Mouse (Mus musculus): Measurements from ENCODE around the gene Btbd6. TPM values are rescaled to one million over a fixed set of nuclear protein-coding genes. Genes with fewer than 3 reads are reported as not detected.

Gene Btbd6
- polyA plus RNA-seq, 1 experiment from 2014 or later: 20.5 TPM

DNA sequence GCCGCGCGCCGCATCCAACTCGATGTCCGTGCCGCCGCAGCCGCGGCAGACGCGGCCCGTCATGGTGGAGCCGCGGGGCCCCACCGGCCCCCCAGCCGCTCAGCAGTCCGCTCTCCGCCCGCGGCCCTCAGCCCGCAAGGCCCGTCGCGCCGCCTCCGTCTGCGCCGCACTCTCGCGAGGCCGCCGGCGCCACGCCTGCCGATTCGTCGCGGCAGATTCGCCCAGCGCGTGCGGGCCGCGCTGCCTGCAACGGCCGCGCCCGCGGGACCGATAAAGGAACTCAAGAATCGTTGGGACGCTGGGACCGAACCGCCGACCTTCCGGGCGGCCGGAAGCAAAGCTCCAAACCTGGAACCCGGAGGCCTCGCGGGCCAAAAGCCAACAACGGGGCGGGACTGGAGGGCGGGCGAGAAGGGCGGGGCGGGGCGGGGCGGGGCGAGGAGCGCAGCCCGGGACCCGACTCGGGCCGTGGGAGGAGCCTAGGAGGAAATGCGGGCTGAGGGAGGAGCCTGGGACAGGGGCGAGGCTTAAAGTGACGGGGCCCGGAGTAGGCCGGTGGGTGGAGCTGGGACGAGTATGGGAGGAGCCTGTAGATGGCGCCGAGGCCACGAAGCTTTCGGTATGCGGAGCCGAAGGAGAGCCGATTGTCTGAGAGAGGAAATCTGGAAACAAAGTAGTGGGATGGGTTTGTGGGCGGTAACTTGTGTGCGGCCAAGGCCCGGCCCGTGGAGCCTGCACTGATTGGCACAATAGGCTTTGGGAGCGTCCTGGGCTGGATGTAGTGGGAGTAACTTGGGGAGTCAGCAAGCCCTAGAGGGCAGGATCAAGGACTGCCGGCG lies 24.2 kb downstream of the Btbd6 start, which contains the start of gene Brf1:
TSS of gene Brf1 (minus strand) at position 411 of the 839 bp plus-strand sequence.
- Histone ChIP-seq H3K27me3 (ENCODE audit: low read depth, poor library complexity, severe bottlenecking) (no peaks in the 10 kb centered on the region), H3K4me3 (peak within 1 kb of the TSS; percentile 93), H3K36me3 (peaks cover 19% of the 10 kb centered on the region), H3K27ac (replicated peaks) (peak within 1 kb of the TSS; percentile 96), H3K4me1 (peaks cover 45% of the 10 kb centered on the region), H3K9me3 (replicated peaks) (no peaks in the 10 kb centered on the region)
- WGBS: under 1% methylated on average over 96 of the region's 96 CpGs
- DNase-seq (ENCODE audit: low spot score): peak; percentile 99

DNA sequence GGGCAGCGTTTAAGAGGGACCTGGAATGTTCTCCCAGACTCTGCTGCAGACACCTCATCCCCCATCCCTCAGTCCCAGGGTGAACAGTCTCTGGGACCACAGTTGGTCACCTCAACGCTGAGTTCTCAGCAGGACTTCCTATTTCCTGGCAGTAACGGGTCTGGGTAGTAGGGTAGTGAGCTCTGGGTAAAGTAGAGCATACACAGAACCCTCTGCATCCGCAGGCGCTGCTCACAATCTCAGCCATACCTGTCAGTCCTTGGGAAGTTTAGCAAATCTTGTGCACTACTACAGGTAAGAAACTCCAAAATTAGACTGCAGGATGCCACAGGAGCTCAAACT lies 24.8 kb downstream of the Btbd6 start:
- Histone ChIP-seq H3K4me1 (peaks cover 45% of the 10 kb centered on the region), H3K27me3 (ENCODE audit: low read depth, poor library complexity, severe bottlenecking) (no peaks in the 10 kb centered on the region), H3K36me3 (peaks cover 13% of the 10 kb centered on the region), H3K27ac (replicated peaks) (peak overlapping the region; percentile 96), H3K9me3 (replicated peaks) (no peaks in the 10 kb centered on the region), H3K4me3 (peak overlapping the region; percentile 93)
- WGBS: 4% methylated on average over 5 of the region's 5 CpGs
- no peak for DNase-seq (ENCODE audit: low spot score)

DNA sequence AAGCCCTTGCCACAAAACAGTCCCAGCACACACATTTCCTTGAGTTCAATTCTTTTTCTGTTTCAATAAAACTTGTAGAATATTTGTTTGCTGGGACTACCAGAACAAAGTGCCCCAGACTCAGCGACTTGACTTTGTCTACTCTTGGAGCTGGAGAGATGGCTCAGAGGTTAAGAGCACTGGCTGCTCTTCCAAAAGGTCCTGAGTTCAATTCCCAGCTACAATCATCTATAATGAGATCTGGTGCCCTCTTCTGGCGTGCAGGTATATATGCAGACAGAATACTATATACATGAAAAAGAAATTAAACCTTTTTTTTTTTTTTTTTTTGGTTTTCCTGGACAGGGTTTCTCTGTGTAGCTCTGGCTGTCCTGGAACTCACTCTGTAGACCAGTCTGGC lies 26.4 kb downstream of the Btbd6 start:
- no peak for DNase-seq (ENCODE audit: low spot score)
- Histone ChIP-seq H3K4me1 (peaks cover 39% of the 10 kb centered on the region), H3K9me3 (replicated peaks) (no peaks in the 10 kb centered on the region), H3K36me3 (no peaks in the 10 kb centered on the region), H3K27me3 (ENCODE audit: low read depth, poor library complexity, severe bottlenecking) (no peaks in the 10 kb centered on the region), H3K27ac (replicated peaks) (no peak overlapping the region), H3K4me3 (no peak overlapping the region)
- WGBS: 38% methylated on average over 2 of the region's 2 CpGs

DNA sequence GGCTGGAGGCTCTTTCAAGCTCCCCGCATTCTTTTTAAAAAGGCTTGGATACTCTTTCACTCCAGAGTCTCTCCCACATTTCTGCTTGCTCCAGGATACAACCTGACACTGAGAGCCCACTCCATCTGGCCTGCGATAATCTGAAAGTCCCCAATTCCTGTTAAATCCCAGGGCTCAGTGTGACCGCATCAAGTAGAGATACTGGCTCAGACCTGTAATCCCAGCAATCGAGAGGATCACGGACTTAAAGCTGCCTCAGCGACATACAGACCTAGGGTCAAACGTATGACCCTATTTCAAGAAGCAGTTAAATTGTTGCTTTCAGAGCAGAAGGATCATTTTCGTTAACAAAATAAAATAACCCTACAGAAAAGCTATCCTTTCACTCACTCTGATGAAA lies 27.7 kb downstream of the Btbd6 start:
- Histone ChIP-seq H3K27me3 (ENCODE audit: low read depth, poor library complexity, severe bottlenecking) (no peaks in the 10 kb centered on the region), H3K4me3 (no peak overlapping the region), H3K4me1 (peaks cover 28% of the 10 kb centered on the region), H3K27ac (replicated peaks) (no peak overlapping the region), H3K9me3 (replicated peaks) (no peaks in the 10 kb centered on the region), H3K36me3 (no peaks in the 10 kb centered on the region)
- DNase-seq (ENCODE audit: low spot score): no peak
- WGBS: 82% methylated on average over 8 of the region's 8 CpGs

DNA sequence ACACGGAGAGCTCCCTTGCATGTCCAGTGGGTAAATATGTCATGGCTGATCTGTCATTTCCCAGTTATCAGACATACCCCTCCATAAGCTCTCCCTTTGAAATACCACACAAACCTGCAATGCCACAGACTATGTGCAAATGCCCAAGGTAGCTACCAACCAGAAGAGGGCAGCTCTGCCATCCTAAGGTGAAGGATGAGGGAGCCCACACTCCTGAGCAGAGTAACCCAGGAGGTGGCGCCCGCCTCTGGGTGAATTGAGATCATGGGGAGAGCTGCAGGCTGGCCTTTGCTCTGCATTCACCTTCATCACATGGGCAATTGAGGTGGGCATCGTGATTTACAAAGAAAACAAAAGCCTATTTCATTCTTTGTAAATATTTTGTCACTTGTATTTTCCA lies 28.7 kb downstream of the Btbd6 start:
- WGBS: 32% methylated on average over 4 of the region's 4 CpGs
- Histone ChIP-seq H3K27me3 (ENCODE audit: low read depth, poor library complexity, severe bottlenecking) (no peaks in the 10 kb centered on the region), H3K4me1 (peaks cover 18% of the 10 kb centered on the region), H3K9me3 (replicated peaks) (no peaks in the 10 kb centered on the region), H3K36me3 (no peaks in the 10 kb centered on the region), H3K4me3 (no peak overlapping the region), H3K27ac (replicated peaks) (no peak overlapping the region)
- DNase-seq (ENCODE audit: low spot score): no peak

DNA sequence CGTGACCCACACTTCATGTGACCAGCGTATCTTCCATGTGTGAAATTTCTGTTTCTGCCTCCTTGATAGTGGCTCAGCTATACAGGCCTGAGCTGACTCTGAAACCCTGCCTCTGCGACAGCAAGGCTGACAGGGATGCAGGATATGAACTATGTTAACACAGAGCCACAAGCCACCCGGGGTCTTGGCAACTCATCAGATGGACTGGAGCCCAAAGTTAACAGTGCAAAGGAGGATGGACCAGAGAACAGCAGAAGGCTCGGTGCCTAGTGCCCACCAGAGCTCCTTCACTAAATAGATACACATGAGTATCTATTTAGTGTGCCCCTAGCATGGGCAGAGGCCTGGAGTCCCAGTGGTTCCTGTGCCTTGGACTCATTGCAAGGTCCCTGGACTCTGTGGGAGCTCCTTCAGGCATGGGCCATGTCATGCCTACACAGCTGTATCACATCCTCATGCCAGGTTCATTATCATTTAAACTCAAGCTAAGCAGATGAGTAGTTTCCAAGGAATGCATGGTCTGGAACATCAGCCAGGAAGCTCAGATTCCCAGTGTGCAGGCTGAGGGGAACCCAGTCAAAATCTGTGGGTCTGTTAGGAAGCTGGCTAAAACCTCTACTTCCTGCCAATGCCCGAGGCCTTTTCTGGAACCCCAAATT lies 35.5 kb downstream of the Btbd6 start:
- no peaks in the 10 kb centered on the region for H3K27me3 ChIP-seq (ENCODE audit: low read depth, poor library complexity, severe bottlenecking)
- H3K4me1 ChIP-seq: peaks cover 38% of the 10 kb centered on the region
- no peaks in the 10 kb centered on the region for H3K36me3 ChIP-seq
- no peak overlapping the region for H3K27ac ChIP-seq (replicated peaks)
- H3K4me3 ChIP-seq: no peak overlapping the region
- H3K9me3 ChIP-seq (replicated peaks): no peaks in the 10 kb centered on the region
- DNase-seq (ENCODE audit: low spot score): no peak
- 93% methylated on average over 6 of the region's 6 CpGs for WGBS

DNA sequence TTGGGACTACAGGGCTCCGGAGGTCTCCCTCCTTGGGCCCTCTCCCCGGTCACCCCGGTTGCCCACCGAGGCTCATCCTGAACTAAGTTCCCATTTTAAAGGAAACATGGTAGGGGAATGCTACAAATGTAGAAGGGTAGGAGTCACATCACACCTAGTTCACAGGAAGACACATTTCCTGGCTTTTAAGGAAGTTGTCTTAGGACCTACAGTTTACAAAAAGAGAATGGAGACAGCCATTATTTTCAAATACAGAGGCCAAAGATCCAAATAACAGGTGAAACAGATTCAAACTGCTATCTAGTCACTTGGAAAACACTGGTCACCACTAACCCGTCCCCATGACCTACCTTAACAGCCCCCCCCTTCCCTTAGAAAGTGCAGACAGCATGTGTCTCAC lies 36.2 kb downstream of the Btbd6 start:
- Histone ChIP-seq H3K4me1 (peaks cover 44% of the 10 kb centered on the region), H3K36me3 (peaks cover under 1% of the 10 kb centered on the region; the same call in 1 of the 2 replicates), H3K9me3 (replicated peaks) (no peaks in the 10 kb centered on the region), H3K27me3 (ENCODE audit: low read depth, poor library complexity, severe bottlenecking) (no peaks in the 10 kb centered on the region), H3K4me3 (no peak overlapping the region), H3K27ac (replicated peaks) (peak overlapping the region; percentile 96; the same call in 1 of the 2 replicates)
- no peak for DNase-seq (ENCODE audit: low spot score)
- WGBS: 93% methylated on average over 5 of the region's 5 CpGs

DNA sequence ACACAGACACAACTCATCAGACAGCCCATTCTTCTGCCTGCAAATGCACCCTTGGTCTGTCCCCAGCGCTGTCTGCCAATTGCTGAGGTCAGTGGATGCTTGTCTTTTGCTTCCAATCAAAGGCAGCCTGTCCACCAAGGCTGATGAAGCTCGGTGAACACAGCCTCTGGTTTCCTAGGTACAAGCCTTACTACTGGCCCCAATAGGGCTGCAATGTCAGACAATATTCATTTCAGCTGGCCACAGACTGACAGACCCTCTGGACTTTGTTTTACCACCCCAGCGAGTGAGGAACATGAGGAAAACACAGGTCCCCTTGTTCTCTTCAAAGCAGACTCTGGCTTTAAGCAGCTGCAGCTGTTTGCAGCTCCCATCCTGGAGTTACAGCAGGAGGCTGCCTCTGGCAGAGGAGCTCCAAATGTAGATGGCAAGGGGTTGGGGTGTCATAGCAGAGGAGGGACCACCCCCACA lies 36.8 kb downstream of the Btbd6 start:
- WGBS: 77% methylated on average over 3 of the region's 3 CpGs
- Histone ChIP-seq H3K27ac (replicated peaks) (peak overlapping the region; percentile 96), H3K4me3 (peak overlapping the region; percentile 95), H3K9me3 (replicated peaks) (no peaks in the 10 kb centered on the region), H3K4me1 (peaks cover 48% of the 10 kb centered on the region), H3K36me3 (peaks cover 4% of the 10 kb centered on the region; the same call in 1 of the 2 replicates), H3K27me3 (ENCODE audit: low read depth, poor library complexity, severe bottlenecking) (no peaks in the 10 kb centered on the region)
- no peak for DNase-seq (ENCODE audit: low spot score)

DNA sequence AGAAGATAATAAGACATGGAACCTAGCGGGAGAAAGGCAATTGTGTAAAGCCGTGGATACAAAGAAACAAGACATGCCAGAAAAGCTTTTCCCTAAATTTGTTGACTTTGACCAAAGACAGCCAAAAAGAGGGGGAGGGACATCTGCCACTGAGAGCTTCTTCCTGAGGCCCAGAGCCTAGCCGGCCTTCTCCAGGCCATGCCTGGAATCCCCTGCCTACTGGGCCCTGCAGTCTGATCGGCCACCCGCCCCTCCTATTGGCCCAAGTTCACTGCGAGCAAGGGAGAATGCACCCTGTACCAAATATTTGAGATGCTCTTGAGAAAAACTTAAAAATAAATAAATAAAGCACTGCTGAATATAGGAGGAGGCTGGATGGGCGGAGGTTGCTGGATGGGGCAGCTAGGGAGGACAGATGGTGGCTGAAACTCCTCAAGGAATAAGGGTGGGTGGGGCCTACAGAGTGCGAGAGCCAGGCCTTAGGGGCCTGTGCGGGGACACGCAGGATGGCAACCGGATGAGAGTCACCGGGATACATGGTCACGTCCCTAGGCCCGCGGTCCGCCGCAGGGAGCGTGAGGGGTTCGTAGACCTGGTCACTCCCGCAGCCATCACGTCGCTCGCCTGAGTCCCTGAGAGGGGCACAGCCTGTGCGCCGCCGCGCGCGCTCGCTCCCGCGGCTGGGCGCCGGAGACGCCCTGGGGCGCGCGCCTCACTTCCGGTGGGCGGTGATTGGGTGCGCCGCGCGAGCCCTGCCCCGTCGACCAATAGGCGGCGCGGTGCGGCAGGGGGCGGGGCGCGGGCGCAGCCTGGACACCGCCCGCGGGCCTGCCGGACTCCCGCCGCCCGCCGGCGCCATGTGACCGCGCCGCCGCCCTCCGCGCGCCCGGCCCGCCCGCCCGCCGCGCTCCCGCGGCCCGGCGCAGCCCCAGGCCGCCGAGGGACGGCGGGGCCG lies 37.6 kb downstream of the Btbd6 start, which contains the start of gene Pacs2:
TSS of gene Pacs2 (plus strand) at position 905 of the 955 bp plus-strand sequence.
- no peaks in the 10 kb centered on the region for H3K27me3 ChIP-seq (ENCODE audit: low read depth, poor library complexity, severe bottlenecking)
- peaks cover 9% of the 10 kb centered on the region; the same call in 1 of the 2 replicates for H3K36me3 ChIP-seq
- peaks cover 48% of the 10 kb centered on the region for H3K4me1 ChIP-seq
- peak; percentile 91 for DNase-seq (ENCODE audit: low spot score)
- H3K27ac ChIP-seq (replicated peaks): peak within 1 kb of the TSS; percentile 96
- 4% methylated on average over 73 of the region's 85 CpGs for whole genome bisulfite sequencing
- peak within 1 kb of the TSS; percentile 95 for H3K4me3 ChIP-seq
- H3K9me3 ChIP-seq (replicated peaks): no peaks in the 10 kb centered on the region

DNA sequence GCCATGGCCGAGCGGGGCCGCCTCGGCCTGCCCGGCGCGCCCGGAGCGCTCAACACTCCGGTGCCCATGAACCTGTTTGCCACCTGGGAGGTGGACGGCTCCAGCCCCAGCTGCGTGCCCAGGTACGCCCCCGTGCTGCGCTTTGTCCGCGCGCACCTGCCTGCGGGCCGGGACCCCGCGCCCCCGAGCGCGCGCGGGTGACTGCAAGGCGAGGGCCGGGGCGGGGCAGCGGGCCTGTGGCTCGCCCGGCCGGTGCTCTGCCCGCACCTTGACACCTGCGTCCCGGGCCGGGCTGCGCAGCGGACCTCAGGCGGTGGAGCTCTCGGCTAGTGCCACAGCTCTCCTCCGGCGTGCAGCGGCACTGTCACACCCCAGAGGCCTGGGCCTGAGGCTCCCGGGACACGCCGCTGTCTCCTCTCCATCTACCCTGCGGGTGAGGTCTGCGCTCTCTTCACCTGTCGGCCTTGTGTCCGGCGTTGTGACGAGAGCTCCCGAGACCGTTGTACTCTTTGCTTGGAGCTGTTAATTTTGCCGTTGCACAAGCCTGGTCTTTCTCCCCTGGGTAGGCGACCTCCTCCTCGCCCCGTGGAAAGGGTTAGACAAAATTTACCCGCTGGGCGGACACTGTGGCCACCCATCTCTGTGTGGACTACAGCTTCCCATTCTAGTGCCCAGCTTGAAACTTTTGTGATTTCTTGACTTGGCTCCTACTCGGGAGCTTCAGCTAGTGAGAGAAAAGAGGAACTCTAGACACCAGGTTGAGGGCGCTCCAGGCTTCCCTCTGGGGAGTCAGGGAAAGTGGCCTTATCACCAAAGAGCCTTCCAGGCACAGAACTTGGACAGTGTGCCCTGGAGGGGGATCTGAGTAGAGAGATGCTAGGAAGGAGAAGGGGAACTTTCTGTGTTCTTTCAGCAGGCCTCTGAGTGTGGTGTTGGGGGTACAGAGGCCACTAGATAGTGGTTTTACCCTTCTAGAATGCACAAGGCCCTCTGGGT lies 38.6 kb downstream of the Btbd6 start:
- no peaks in the 10 kb centered on the region for H3K27me3 ChIP-seq (ENCODE audit: low read depth, poor library complexity, severe bottlenecking)
- H3K9me3 ChIP-seq (replicated peaks): no peaks in the 10 kb centered on the region
- H3K27ac ChIP-seq (replicated peaks): peak overlapping the region; percentile 95
- DNase-seq (ENCODE audit: low spot score): peak; percentile 65
- peaks cover 15% of the 10 kb centered on the region; the same call in 1 of the 2 replicates for H3K36me3 ChIP-seq
- 2% methylated on average over 64 of the region's 64 CpGs for WGBS
- peaks cover 48% of the 10 kb centered on the region for H3K4me1 ChIP-seq
- H3K4me3 ChIP-seq: peak overlapping the region; percentile 95

DNA sequence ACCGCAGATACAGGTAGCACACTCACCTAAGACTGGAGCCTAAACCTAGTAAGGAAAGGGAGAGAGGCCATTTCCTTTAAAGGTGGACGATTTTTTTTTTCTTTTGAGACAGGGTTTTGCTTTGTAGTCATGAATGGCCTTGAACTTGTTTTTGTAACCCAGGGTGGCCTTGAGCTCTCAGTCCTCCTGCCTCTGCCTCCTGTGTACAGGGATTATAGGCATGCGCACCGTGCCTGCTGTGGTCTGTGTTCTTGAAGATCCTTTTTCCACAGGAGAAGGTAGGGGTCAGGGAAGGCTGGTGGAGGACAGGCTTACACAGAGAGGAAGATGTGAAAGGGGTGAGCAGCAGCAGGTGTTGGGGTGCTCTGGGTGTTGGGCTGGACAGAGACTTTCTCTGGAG lies 39.7 kb downstream of the Btbd6 start:
- 78% methylated on average over 4 of the region's 4 CpGs for WGBS
- Histone ChIP-seq H3K4me3 (peak overlapping the region; percentile 95), H3K27ac (replicated peaks) (no peak overlapping the region)

More for the DNA sequence above, 39.7 kb downstream of the Btbd6 start:
- Histone ChIP-seq H3K27me3 (ENCODE audit: low read depth, poor library complexity, severe bottlenecking) (no peaks in the 10 kb centered on the region), H3K36me3 (peaks cover 24% of the 10 kb centered on the region), H3K9me3 (replicated peaks) (no peaks in the 10 kb centered on the region), H3K4me1 (peaks cover 48% of the 10 kb centered on the region)
- DNase-seq (ENCODE audit: low spot score): no peak

Measured in midbrain, embryonic 10.5 days (tissue).